Mouse (Mus musculus) embryonic fibroblast, embryonic 13.5 days (primary cell): ENCODE results near the gene Kdm6a.

Experiments
- CTCF ChIP-seq: IDR thresholded peaks from 2 replicates; pipeline ENCODE4 v1.5.1; 2011; ENCODE audit warnings: mild to moderate bottlenecking, control low read depth, low read length, moderate library complexity, borderline replicate concordance; ENCODE audit not compliant: insufficient read depth
- POLR2A ChIP-seq: IDR thresholded peaks from 2 replicates; pipeline ENCODE4 v1.6.1; 2011; ENCODE audit warnings: low read depth, mild to moderate bottlenecking, control low read depth, low read length, moderate library complexity

GRCm38 (mm10) chrX:18188293-18188692 lies 25.9 kb downstream of the Kdm6a start:
- TF ChIP-seq POLR2A (no peak), CTCF (no peak)
